Mouse (Mus musculus) liver, adult 2 months (tissue): ENCODE data around the gene Mettl5. TPM values are rescaled to one million over a fixed set of nuclear protein-coding genes. Genes with fewer than 3 reads are reported as not detected.
A peak's percentile ranks its signal among the peaks of the same experiment; 100 is the strongest.

Source experiments
- DNase-seq: peaks from one replicate; pipeline ENCODE4 v3.0.0-alpha.2; 2011; ENCODE audit warnings: low read depth, low spot score; ENCODE audit errors: extremely low read depth
- H3K27ac ChIP-seq: fragments of 200-500 bp; replicated peaks from 2 replicates; pipeline ENCODE4 v1.5.1; 2012; ENCODE audit warnings: low read depth, mild to moderate bottlenecking, control low read depth, inconsistent platforms, low read length; ENCODE audit not compliant: insufficient read depth
- H3K27me3 ChIP-seq: fragments of 200-500 bp; 2 replicates; pipeline ENCODE4 v1.6.1; 2012; ENCODE audit warnings: mild to moderate bottlenecking, moderate library complexity, low read length, inconsistent platforms; ENCODE audit not compliant: control insufficient read depth, insufficient read depth
- H3K36me3 ChIP-seq: fragments of 200-500 bp; 2 replicates; pipeline ENCODE4 v1.6.1; 2012; ENCODE audit warnings: low read length, inconsistent platforms; ENCODE audit not compliant: control insufficient read depth, insufficient read depth
- H3K4me1 ChIP-seq: fragments of 200-500 bp; 2 replicates; pipeline ENCODE4 v1.6.1; 2011; ENCODE audit warnings: low read length; ENCODE audit not compliant: control insufficient read depth, insufficient read depth
- H3K4me3 ChIP-seq: fragments of 200-500 bp; 2 replicates; pipeline ENCODE4 v1.5.1; 2011; ENCODE audit warnings: low read depth, mild to moderate bottlenecking, control low read depth, low read length, moderate library complexity; ENCODE audit not compliant: insufficient read depth
- H3K79me2 ChIP-seq: fragments of 200-500 bp; 2 replicates; pipeline ENCODE4 v1.6.1; 2012; ENCODE audit warnings: inconsistent platforms, mild to moderate bottlenecking, low read length, moderate library complexity; ENCODE audit not compliant: control insufficient read depth, insufficient read depth
- H3K9ac ChIP-seq: fragments of 200-500 bp; 2 replicates; pipeline ENCODE4 v1.6.1; 2012; ENCODE audit warnings: low read depth, mild to moderate bottlenecking, control low read depth, inconsistent platforms, low read length
- CTCF ChIP-seq: fragments of 200-500 bp; IDR thresholded peaks from 2 replicates; pipeline ENCODE4 v1.5.1; 2011; ENCODE audit warnings: low read depth, low read length, control low read depth
- POLR2A ChIP-seq: fragments of 200-500 bp; IDR thresholded peaks from 2 replicates; pipeline ENCODE4 v1.6.1; 2011; ENCODE audit warnings: low read length, control low read depth; ENCODE audit not compliant: insufficient read depth; ENCODE audit errors: extremely low read depth
- WGBS: fragments of 180-500 bp; shearing (Covaris S2); methylation state at CpG from one replicate; pipeline ENCODE4 v1.1.7; 2018; 5-methylcytosine and 5-hydroxymethylcytosine counted together
- polyA plus RNA-seq: library from polyadenylated mRNA; depleted of rRNA; stranded (reverse); fragments of >200 nt; gene quantifications from 2 replicates; pipeline ENCODE4 v1.2.3, GENCODE M21; 2012
- total RNA-seq: library from RNA; depleted of rRNA; stranded (reverse); fragments of >200 nt; gene quantifications from 2 replicates; pipeline ENCODE4 v1.2.3, GENCODE M21; 2014

The Mettl5 gene
- total and polyA plus RNA-seq, 2 experiments: 7.9 to 14.7 TPM

DNA sequence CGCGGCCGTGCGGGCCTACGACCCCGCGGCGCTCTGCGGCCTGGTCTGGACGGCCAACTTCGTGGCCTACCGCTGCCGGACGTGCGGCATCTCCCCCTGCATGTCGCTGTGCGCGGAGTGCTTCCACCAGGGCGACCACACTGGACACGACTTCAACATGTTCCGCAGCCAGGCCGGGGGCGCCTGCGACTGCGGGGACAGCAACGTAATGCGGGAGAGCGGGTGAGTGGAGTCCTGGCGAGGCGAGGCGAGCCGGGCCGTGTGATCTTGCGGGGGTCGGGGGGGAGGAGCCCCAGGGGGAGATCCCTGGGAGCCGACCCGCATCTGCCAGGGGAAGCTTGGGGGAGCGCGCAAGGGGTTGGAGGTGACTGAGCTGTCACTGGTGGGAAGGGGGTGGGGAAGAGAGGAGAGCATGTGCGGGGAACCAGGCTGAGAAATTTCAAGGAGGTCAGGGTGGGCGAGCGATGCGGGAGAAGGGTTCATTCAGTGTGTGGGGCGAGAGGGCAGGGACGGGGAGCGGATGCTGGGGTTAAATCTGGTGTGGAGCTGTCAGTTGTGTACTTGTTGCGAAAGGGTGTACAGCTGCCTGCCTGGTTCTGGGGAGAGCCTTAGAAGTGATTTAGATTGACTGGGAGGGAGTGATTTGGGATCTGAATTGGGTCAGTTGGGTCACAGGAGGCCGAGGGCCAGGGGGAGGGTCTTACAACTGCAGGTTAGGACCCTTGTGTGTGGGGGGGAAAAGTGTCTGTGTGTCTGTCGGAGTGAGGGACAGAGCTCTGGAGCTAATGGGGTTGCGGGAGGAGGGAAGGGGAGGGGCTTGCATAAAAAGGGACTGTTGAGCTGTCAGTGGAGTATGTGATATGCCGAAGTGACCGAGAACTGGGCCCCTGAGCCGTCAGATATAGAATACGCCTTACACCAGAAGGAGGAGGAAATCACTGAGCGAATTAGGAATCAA is 12.5 kb upstream of the Mettl5 start:
- peak overlapping the region; percentile 99 for H3K4me3 ChIP-seq
- peak overlapping the region; percentile 75 for H3K27ac ChIP-seq
- no peaks in the 10 kb centered on the region for H3K27me3 ChIP-seq
- H3K4me1 ChIP-seq: peaks cover 3% of the 10 kb centered on the region; the same call in 1 of the 2 replicates
- under 1% methylated on average over 55 of the region's 55 CpGs for WGBS
- TF ChIP-seq POLR2A (no peak), CTCF (no peak)
- peaks cover 22% of the 10 kb centered on the region for H3K79me2 ChIP-seq
- peak overlapping the region; percentile 97 for H3K9ac ChIP-seq
- DNase-seq: peak; percentile 79
- H3K36me3 ChIP-seq: peaks cover 4% of the 10 kb centered on the region; the same call in 1 of the 2 replicates

DNA sequence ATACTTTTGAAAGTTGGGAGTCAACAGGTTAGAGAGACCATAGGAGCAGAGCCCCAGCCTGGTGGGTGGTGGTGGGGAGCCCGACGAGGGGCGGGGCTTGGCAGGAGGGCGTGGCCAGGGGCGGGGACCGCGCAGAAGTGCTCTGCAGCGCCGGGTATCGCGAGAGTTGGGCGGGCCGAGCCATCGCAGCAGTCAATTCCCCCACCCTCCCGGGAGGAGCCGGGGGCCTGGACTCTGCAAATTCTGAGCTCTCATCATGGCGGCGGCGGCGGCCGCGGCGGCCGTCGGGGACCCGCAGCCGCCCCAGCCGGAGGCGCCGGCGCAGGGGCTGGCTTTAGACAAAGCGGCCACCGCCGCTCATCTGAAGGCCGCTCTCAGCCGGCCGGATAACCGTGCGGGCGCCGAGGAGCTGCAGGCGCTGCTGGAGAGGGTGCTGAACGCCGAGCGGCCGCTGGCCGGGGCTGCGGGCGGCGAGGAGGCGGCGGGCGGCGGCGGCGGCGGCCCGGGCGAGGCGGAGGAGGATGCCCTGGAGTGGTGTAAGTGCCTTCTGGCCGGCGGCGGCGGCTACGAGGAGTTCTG is 11.7 kb upstream of the Mettl5 start, which contains the start of gene Ubr3:
Gene Ubr3 (plus strand): TSS at position 208 of the 579 bp plus-strand sequence.
- Histone ChIP-seq H3K4me1 (peaks cover 3% of the 10 kb centered on the region; the same call in 1 of the 2 replicates), H3K36me3 (peaks cover 4% of the 10 kb centered on the region; the same call in 1 of the 2 replicates), H3K9ac (peak within 1 kb of the TSS; percentile 97), H3K4me3 (peak within 1 kb of the TSS; percentile 99), H3K27me3 (no peaks in the 10 kb centered on the region), H3K79me2 (peaks cover 19% of the 10 kb centered on the region), H3K27ac (peak within 1 kb of the TSS; percentile 75)
- TF ChIP-seq POLR2A (peak; percentile 58; the same call in 1 of the 2 replicates), CTCF (no peak)
- peak; percentile 79 for DNase-seq
- 1% methylated on average over 64 of the region's 65 CpGs for WGBS

DNA sequence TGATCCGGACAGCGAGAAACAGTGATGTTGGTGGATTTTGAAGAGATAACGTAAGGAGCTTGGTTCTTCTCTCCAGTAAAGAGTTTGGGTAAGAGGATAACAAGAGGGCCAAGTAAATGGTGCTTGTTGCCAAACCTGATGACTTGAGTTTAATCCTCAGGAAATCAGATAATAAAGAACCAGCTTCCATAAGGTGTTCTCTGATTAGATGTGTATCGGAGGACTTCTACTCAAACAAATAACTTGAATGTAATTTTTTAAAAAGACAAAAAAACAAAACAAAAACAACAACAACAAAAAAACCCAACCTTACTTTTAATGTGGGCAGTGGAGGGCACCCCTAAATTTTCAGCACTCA is 10.8 kb upstream of the Mettl5 start:
- H3K79me2 ChIP-seq: peaks cover 19% of the 10 kb centered on the region
- H3K4me3 ChIP-seq: no peak overlapping the region
- TF ChIP-seq POLR2A (no peak), CTCF (no peak)
- WGBS: 98% methylated on average over 4 of the region's 4 CpGs
- no peaks in the 10 kb centered on the region for H3K27me3 ChIP-seq
- no peak overlapping the region for H3K9ac ChIP-seq
- H3K27ac ChIP-seq: no peak overlapping the region
- peaks cover 4% of the 10 kb centered on the region; the same call in 1 of the 2 replicates for H3K36me3 ChIP-seq
- peaks cover 3% of the 10 kb centered on the region; the same call in 1 of the 2 replicates for H3K4me1 ChIP-seq
- DNase-seq: no peak

DNA sequence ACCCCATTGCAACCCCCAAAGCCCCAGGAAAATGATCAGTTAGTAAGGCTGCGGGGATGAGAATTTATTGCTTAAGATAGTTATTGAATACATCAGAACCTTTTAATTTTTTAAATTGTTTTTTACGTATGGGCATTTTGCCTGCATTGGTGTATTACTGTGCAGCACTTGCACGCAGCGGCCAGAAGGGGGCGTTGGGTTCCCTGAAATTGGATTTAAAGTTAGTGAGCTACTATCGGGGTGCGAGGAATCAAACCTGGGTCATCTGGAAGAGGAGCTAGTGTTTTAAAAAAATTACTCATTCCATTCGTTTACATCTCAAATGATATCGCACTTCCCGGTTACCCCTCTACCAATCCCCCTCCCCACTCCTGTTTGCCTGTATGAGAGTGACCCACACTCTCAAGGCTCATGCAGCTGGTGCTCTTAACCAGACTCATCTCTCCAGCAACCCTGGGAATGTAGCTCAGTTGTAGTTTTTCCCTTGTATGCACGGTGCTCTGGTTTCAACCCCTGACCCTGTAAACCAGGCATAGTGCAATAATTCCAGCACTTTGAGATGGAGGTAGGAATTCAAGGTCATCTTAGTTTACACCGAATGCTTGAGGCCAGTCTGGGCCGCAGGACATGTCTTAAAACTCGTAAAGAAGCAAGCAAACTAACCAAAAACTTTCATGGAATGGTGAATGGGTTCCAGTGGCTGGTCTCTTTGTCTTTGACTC is 10.2 kb upstream of the Mettl5 start:
- no peak overlapping the region for H3K27ac ChIP-seq

DNA sequence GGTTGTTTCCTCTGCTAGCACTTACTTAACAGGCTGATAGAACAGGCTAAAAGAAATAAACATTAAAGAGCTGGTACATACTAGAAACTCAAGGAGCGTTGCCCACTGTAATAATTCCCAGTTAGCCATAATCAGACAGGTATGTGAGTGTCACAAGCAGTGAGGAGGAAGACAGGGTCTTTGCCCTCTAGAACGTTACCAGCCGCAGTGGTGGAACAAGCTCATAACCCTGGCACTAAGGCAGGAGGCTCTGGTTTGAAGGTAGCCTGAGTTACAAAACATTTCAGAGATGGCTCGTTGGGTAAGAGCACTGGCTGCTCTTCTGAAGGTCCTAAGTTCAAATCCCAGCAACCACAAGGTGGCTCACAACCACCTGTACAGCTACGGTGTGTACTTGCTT is 8.5 kb upstream of the Mettl5 start:
- Histone ChIP-seq H3K4me1 (peaks cover 7% of the 10 kb centered on the region), H3K36me3 (no peaks in the 10 kb centered on the region), H3K4me3 (no peak overlapping the region), H3K79me2 (peaks cover 13% of the 10 kb centered on the region), H3K9ac (no peak overlapping the region), H3K27ac (no peak overlapping the region), H3K27me3 (no peaks in the 10 kb centered on the region)
- 60% methylated on average over 5 of the region's 5 CpGs for WGBS
- peak; percentile 50 for DNase-seq
- no peak for TF ChIP-seq CTCF
- no peak for TF ChIP-seq POLR2A

More for the DNA sequence above, 10.2 kb upstream of the Mettl5 start:
- no peak for DNase-seq
- no peak overlapping the region for H3K9ac ChIP-seq
- H3K79me2 ChIP-seq: peaks cover 19% of the 10 kb centered on the region
- no peak for TF ChIP-seq POLR2A
- TF ChIP-seq CTCF: peak; percentile 65
- H3K36me3 ChIP-seq: peaks cover 4% of the 10 kb centered on the region; the same call in 1 of the 2 replicates
- no peak overlapping the region for H3K4me3 ChIP-seq
- 65% methylated on average over 14 of the region's 14 CpGs for WGBS
- no peaks in the 10 kb centered on the region for H3K27me3 ChIP-seq
- H3K4me1 ChIP-seq: peaks cover 3% of the 10 kb centered on the region; the same call in 1 of the 2 replicates
